Mouse (Mus musculus) left cerebral cortex, adult 9 months (tissue): ENCODE data around the gene 2210016L21Rik.

Experiments used
- DNase-seq, 2 experiments: peaks; one replicate each; pipeline ENCODE4 v3.0.0; 2022; ENCODE audit warnings: low spot score in 2 of 2

Gene 2210016L21Rik

GRCm38 (mm10) chr5:114942766-114943130, 790 bp downstream of the 2210016L21Rik start:
- DNase-seq, result no peak

GRCm38 (mm10) chr5:114945072-114945471, 3.1 kb downstream of the 2210016L21Rik start:
- DNase-seq, result no peak

GRCm38 (mm10) chr5:114948891-114949290, 6.9 kb downstream of the 2210016L21Rik start:
- no peak for DNase-seq

GRCm38 (mm10) chr5:114949316-114949715, 7.4 kb downstream of the 2210016L21Rik start:
- no peak for DNase-seq

DNA sequence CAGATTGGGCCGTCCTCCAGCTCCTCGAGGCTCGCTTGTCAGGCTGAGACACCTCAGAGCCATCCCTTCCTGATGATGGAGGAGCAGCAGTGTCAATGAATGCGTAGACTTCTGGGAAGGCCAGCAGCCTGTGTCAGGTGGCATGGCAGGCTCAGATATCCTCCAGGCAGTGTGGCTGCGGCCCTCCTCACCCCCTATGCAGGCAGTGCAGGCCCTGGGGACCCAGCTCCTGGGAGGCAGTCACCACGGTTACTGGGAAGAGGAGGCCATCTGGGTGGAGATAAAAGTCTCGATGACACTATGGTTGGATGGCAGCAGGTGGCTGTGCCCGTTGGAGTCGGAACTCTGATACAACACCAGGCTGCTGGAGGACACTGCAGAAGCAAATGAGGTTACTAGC, 7.9 kb downstream of the 2210016L21Rik start:
- DNase-seq, result no peak

- no peak for DNase-seq
Observed at GRCm38 (mm10) chr5:114950669-114951068, 8.7 kb downstream of the 2210016L21Rik start.

GRCm38 (mm10) chr5:114951279-114951880, 9.4 kb downstream of the 2210016L21Rik start:
- DNase-seq, result no peak

GRCm38 (mm10) chr5:114953326-114953725, 11.4 kb downstream of the 2210016L21Rik start:
- DNase-seq, result no peak

GRCm38 (mm10) chr5:114958069-114958468, 16.1 kb downstream of the 2210016L21Rik start:
- DNase-seq, result no peak

GRCm38 (mm10) chr5:114961590-114962360, 19.8 kb downstream of the 2210016L21Rik start:
- no peak for DNase-seq

GRCm38 (mm10) chr5:114964315-114964966, 22.5 kb downstream of the 2210016L21Rik start:
- no peak for DNase-seq

GRCm38 (mm10) chr5:114964967-114965898, 23.3 kb downstream of the 2210016L21Rik start:
- DNase-seq, result no peak

- DNase-seq, result no peak
Observed at GRCm38 (mm10) chr5:114967523-114968268, 25.7 kb downstream of the 2210016L21Rik start.

DNA sequence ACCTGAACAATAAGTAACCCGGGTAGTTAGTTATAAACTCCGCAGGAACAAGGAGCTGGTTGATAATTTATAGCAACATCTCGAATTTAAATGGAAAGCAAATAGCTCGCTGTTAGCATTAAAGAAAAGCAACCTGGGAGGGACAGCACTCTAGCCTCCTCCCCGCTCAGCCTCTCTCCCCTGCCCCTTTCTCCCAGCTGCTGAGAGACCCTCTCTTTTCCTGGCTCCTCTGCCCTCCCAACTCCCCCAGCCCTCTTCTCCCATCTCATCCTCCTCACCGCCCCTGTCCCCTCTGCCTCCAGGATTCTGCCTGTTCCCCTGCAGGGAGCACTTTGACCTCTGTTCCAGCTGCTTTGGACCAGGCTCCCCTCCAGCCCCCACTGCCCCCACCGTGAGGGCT, 26.7 kb downstream of the 2210016L21Rik start:
- no peak for DNase-seq

DNA sequence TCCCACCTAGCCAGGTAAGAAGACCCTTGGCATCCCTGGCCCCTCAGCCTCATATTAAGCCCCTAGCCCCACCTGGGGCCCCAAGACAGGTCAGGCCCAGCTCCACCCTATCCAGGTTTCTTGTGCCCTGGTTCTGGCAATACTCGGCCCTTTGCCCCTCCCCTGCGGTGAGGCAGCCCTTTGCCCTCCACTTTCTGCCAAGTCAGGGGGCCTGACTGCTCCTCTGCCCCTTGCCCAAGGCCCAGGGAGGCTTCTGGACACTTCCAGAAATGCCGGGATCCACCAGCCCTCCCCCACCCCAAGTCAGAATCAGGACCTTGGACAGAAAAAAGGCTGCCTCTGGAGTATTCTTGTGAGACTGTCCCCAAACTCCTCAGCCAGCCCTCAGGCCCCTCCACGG, 27.1 kb downstream of the 2210016L21Rik start:
- DNase-seq, result no peak

DNA sequence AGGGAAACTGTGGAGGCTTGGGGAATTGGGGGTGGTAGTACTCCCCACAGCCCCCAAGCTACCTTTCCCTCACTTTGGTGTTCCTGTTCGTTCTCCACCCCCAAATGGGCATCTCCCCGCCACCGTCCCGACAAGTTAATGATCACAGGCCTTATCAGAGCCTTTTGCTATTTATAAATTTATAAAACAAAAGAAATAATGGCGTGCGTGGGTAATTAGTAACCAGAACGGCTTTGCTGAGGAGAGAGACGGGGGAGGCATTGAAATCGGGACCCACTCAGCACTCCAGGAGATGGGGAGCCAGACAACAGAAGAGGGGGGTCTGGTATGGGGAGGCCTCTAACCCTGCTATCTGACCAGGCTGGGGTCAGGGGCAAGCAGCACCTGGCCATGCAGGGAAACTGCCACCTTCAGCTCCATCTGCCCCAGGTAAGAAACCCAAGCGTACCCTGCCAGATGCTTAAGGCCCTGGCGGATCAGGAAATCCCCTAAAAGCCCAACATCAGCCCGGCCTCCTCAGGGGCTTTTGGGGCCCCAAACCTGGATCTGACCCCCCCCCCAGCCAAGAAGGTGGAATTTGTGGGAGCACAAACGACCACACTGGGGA, 27.8 kb downstream of the 2210016L21Rik start:
- DNase-seq, result no peak

DNA sequence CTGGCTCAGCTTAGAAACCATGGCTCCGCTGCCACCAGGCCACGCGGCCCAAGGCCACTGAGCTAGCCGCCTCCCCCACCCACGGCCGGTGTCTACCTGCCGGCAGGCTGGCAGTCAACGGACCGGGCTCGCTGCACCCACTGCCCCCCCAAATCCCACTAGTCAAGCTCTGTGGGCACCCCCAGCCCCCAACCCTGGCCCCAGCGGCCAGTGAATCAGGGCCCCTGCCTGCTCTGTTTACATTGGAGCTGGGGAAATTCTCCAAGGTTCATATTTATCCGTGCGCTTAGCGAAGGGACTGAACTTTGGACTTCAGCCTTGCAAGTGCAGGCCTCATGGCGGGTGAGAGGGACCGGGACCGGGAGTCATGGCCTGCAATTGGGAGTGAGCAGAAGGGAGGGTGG, 28.9 kb downstream of the 2210016L21Rik start, which contains the start of gene Hnf1a:
Gene Hnf1a (minus strand): TSS at position 271 of the 404 bp plus-strand sequence.
- no peak for DNase-seq

DNA sequence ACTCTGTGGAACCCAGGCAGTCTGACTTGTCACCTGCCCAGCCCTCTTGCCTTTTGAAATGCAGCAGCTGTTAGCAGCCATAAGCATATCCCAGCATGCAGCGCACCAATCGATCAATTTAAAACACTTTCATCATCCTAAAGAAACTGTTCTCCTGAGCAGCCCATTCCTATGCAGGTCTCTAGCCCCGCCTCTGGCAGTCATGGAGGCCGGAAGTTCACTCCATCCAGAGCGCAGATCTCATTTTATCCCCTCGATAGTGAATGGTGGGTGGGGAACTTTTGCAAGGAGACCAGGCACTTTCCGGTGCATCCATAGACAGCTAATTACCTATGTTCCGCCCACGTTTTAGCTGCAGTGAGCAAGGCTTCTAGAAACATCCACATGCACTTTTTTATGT, 30.2 kb downstream of the 2210016L21Rik start:
- no peak for DNase-seq

- no peak for DNase-seq
Observed at GRCm38 (mm10) chr5:114973131-114973530, 31.2 kb downstream of the 2210016L21Rik start.

GRCm38 (mm10) chr5:114976935-114977334, 35.0 kb downstream of the 2210016L21Rik start:
- DNase-seq, result no peak
